Mouse (Mus musculus): ENCODE measurements around the gene Smagp.

- TF ChIP-seq POLR2A (IDR thresholded peaks at IDR 0.05; ENCODE audit: insufficient read depth, low read depth, low read length) (no peak), CTCF (IDR thresholded peaks at IDR 0.05; ENCODE audit: insufficient read depth, low read depth, low read length) (no peak)
Observed at GRCm38 (mm10) chr15:100576810-100577209, 59.9 kb downstream of the Smagp start.

Data from olfactory bulb, adult 2 months (tissue).